Mouse (Mus musculus) liver, embryonic 14.5 days (tissue): Measurements from ENCODE around the gene Clhc1. TPM values are rescaled to one million over a fixed set of nuclear protein-coding genes. Genes with fewer than 3 reads are reported as not detected.

Source experiments
- ATAC-seq: fragments of 200-750 bp; cut with Nextera tagmentation; 2 replicates; pipeline ENCODE4 v1.8.0; 2017; ENCODE audit warnings: moderate number of reproducible peaks, mild to moderate bottlenecking, moderate library complexity; ENCODE audit not compliant: insufficient read depth
- DNase-seq, 3 experiments: peaks; one replicate each; pipeline ENCODE4 v3.0.0-alpha.2; 2012 to 2013; ENCODE audit warnings: low read depth in 3 of 3, low spot score in 3 of 3
- H3K27ac ChIP-seq: fragments of 300-500 bp; sonication (generic); 2 replicates; pipeline ENCODE4 v1.5.1; 2014; ENCODE audit warnings: moderate library complexity, mild to moderate bottlenecking, control low read depth, inconsistent platforms
- H3K27me3 ChIP-seq: fragments of 300-500 bp; sonication (generic); 2 replicates; pipeline ENCODE4 v1.6.1; 2014; ENCODE audit warnings: mild to moderate bottlenecking, low read length, moderate library complexity; ENCODE audit not compliant: control insufficient read depth, insufficient read depth
- H3K36me3 ChIP-seq: fragments of 300-500 bp; sonication (generic); replicated peaks from 2 replicates; pipeline ENCODE4 v1.6.1; 2014; ENCODE audit warnings: low read depth; ENCODE audit not compliant: control insufficient read depth, insufficient read depth
- H3K4me1 ChIP-seq, 2 experiments: fragments of 200-500 bp in 1 of 2; fragments of 300-500 bp in 1 of 2; sonication (generic) in 1 of 2; replicated peaks; 2 replicates each; pipeline ENCODE4 v1.6.1; 2012 to 2014; ENCODE audit warnings: antibody characterized with exemption in 1 of 2, inconsistent platforms in 1 of 2, low read length in 1 of 2; ENCODE audit not compliant: control insufficient read depth in 2 of 2, insufficient read depth in 2 of 2
- H3K4me2 ChIP-seq: fragments of 300-500 bp; sonication (generic); 2 replicates; pipeline ENCODE4 v1.6.1; 2014; ENCODE audit warnings: low read depth, mild to moderate bottlenecking, control low read depth, moderate library complexity
- H3K4me3 ChIP-seq, 2 experiments: fragments of 200-500 bp in 1 of 2; fragments of 300-500 bp in 1 of 2; sonication (generic) in 1 of 2; 2 replicates each; pipeline ENCODE4 v1.5.1; 2012 to 2014; ENCODE audit warnings: low read depth in 2 of 2, low read length in 2 of 2, mild to moderate bottlenecking in 2 of 2, control low read depth in 1 of 2, inconsistent platforms in 1 of 2, moderate library complexity in 1 of 2; ENCODE audit not compliant: insufficient read depth in 1 of 2
- H3K9ac ChIP-seq: fragments of 300-500 bp; sonication (generic); replicated peaks from 2 replicates; pipeline ENCODE4 v1.6.1; 2014; ENCODE audit warnings: mild to moderate bottlenecking, control low read depth, moderate library complexity
- H3K9me3 ChIP-seq: fragments of 300-500 bp; sonication (generic); 2 replicates; pipeline ENCODE4 v1.6.1; 2016; ENCODE audit warnings: low read length, mixed read lengths; ENCODE audit not compliant: control insufficient read depth
- CTCF ChIP-seq: IDR thresholded peaks from 2 replicates; pipeline ENCODE4 v1.5.1; 2016; ENCODE audit warnings: antibody characterized with exemption, low read depth, control low read depth
- EP300 ChIP-seq: IDR thresholded peaks from 2 replicates; pipeline ENCODE4 v1.6.1; 2016; ENCODE audit warnings: antibody characterized with exemption, low read depth
- WGBS: fragments of 180-500 bp; shearing (Covaris S2); extraction: QIAGEN DNeasy Blood & Tissue Kit; methylation state at CpG from one replicate; pipeline ENCODE4 v1.1.7; 2014; ENCODE audit not compliant: insufficient replicate concordance; 5-methylcytosine and 5-hydroxymethylcytosine counted together
- polyA plus RNA-seq, 2 experiments: library from polyadenylated mRNA; depleted of rRNA in 1 of 2; stranded (reverse) in 1 of 2; unstranded in 1 of 2; fragments of >200 nt; fragmentation: Nextera tagmentation in 1 of 2; extraction: Ambion mirVana in 1 of 2; gene quantifications; 2 replicates each; pipeline versions ENCODE4 v1.2.1 to v1.2.3; 2012 to 2014

The Clhc1 gene
- polyA plus RNA-seq, 2 experiments, result 0.10 TPM; not detected in 1

DNA sequence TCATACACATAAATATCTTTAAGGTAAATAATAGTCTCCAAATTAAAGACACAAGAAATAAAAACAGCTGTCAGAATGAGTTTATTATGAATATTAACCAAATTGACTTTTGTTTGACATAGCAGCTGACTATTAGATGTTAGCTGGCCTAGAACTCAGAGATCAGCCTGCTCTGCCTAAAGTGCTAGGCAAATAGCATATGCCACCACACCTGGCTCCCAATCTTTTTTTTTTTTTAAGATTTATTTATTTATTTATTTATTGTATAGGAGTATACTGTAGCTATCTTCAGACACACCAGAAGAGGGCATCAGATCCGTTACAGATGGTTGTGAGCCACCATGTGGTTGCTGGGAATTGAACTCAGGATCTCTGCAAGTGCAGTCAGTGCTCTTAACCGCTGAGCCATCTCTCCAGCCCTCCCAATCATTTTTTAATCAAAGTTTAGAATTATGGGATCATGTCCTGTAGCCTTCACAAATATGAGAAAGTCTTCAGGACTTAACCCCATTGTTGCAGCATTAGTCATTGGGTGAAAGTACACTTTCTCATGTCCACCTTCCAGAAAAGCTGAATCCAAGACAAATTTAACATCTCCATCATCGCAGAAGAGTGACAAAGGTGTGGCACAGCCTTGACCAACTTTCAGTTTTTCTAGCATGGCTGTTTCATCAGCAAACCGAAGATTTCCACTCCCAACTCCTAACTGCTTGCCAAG lies 34.8 kb upstream of the Clhc1 start:
- ATAC-seq (no peak), DNase-seq (no peak)
- no peak overlapping the region; the same call in 1 of the 2 replicates for H3K4me2 ChIP-seq
- H3K4me1 ChIP-seq, result peaks cover 4 to 8% of the 10 kb centered on the region in 2 experiments
- TF ChIP-seq EP300 (no peak), CTCF (no peak)
- no peak overlapping the region for H3K9ac ChIP-seq
- no peaks in the 10 kb centered on the region for H3K9me3 ChIP-seq
- H3K36me3 ChIP-seq, result peaks cover 2% of the 10 kb centered on the region
- WGBS, result 78% methylated on average over 4 of the region's 4 CpGs
- no peaks in the 10 kb centered on the region for H3K27me3 ChIP-seq
- H3K4me3 ChIP-seq, result no peak overlapping the region
- H3K27ac ChIP-seq, result no peak overlapping the region

DNA sequence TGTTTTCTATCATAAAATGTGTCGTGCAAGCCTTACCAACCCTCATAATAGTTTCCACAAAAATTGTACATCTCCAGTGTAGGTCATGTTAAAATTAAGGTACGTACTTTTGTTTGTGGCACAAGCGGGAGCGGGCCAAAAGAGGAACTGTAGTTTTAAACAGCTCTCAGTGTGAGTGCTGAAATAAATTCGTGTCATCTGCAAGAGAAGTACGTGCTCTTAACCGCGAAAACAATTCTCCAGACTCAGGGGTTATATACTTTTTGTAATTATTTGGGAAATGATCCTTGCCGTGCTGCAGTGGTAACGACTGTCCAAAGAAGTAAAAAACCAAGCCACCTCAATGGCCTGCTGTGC lies 33.4 kb upstream of the Clhc1 start:
- no peak for TF ChIP-seq CTCF
- TF ChIP-seq EP300, result no peak
- peaks cover 2% of the 10 kb centered on the region for H3K36me3 ChIP-seq
- ATAC-seq (peak; percentile 9; the same call in 1 of the 2 replicates), DNase-seq (no peak)
- H3K27ac ChIP-seq, result peak overlapping the region; percentile 76
- whole genome bisulfite sequencing, result 6% methylated on average over 10 of the region's 10 CpGs
- H3K4me1 ChIP-seq, result peaks cover 4 to 8% of the 10 kb centered on the region in 2 experiments
- H3K9me3 ChIP-seq, result no peaks in the 10 kb centered on the region
- peak overlapping the region; percentile 86 for H3K9ac ChIP-seq
- peak overlapping the region; percentile 84 for H3K4me2 ChIP-seq
- H3K27me3 ChIP-seq, result no peaks in the 10 kb centered on the region
- H3K4me3 ChIP-seq, result peak overlapping the region; percentile 81 to 84

DNA sequence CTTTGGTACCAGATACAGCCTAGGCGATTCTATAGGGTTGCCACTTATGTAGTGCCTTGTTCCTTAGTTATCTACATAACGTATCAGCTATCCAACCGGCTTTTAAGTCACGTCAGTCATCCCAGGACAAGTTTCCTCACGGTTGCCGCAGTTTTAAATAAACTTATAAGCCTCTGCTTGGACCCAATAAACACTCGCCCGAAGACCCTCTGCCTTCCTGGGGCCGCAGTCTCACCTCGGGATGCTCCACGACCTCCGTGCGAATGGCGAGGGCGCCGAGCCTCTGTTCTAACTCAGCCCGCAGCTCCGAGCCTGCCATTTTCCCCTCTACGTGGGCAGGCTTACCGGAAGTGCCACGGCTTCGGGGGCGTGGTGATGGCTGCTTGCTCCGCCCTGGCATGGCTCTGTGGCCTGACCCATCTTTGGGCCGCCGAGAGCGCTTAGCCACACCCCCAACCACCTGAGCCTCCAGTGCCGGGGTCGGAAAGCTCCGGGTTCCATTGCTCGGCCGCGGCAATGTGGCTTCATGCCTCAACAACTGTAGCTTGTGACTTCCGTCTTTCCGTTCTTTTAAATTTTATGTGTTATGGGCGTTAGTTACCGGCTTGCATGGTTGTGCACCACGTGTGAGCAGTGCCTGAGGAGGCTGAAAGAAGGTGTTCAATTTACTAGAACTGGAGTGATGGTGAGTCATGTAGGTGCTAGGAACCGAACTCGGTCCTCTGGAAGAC lies 32.9 kb upstream of the Clhc1 start, which contains the start of gene Prorsd1:
Prorsd1 (minus strand) TSS at position 352 of the 731 bp plus-strand sequence.
- ATAC-seq (peak; percentile 100), DNase-seq (peak; percentile 86 to 90 (median 88))
- H3K9ac ChIP-seq, result peak within 1 kb of the TSS; percentile 86
- H3K36me3 ChIP-seq, result peaks cover 2% of the 10 kb centered on the region
- peaks cover 4 to 8% of the 10 kb centered on the region in 2 experiments for H3K4me1 ChIP-seq
- peak within 1 kb of the TSS; percentile 81 to 84 for H3K4me3 ChIP-seq
- H3K4me2 ChIP-seq, result peak within 1 kb of the TSS; percentile 84
- TF ChIP-seq EP300 (0 out of 2 replicates have a peak, but pooled peaks have one; percentile 9), CTCF (no peak)
- H3K27ac ChIP-seq, result peak within 1 kb of the TSS; percentile 76
- H3K27me3 ChIP-seq, result no peaks in the 10 kb centered on the region
- no peaks in the 10 kb centered on the region for H3K9me3 ChIP-seq
- WGBS, result 2% methylated on average over 40 of the region's 40 CpGs

DNA sequence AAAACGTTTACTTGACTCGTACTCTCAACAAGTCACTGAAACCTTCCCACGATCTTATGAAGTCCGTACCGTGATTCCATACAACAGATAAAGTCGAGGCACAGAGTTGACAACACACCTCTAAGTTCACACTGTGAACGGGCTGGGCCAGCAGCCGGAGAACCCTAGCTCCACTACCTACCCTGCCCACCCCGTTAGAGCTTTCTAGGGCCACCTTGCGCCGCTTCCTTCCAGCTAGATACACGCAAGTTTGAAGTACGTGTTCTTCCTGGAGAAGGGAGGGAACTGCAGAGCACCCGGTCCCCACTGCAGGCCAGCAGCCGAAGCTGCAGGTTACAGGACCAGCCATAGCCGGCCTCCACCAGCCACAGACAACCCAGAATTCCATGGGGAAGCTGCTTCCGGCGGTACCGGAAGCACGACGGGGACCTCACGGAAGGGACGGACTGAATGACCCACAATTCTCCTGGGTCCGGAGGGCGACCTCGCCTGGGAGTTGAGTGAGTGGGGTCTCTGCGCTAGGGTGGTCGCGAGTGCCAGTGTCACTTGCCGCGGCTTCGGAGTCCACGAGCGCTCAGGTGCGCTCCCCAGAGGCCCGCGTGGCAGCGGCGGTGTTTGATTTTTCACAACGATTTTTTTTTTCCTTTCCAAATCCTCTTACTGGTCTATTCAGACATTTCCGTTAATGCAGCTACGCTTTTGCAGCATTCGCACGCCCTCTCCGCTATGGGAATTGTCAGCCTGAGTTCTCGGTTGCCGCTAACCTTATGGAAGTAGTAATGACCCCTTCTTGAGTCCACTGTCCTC lies 21.6 kb upstream of the Clhc1 start, which contains the start of gene Mtif2:
Mtif2 (plus strand) TSS at position 421 of the 807 bp plus-strand sequence.
- H3K4me3 ChIP-seq, result peak within 1 kb of the TSS; percentile 83 to 92
- DNase-seq (peak; percentile 63 to 76 (median 68)), ATAC-seq (peak; percentile 95)
- H3K4me2 ChIP-seq, result peak within 1 kb of the TSS; percentile 83
- H3K27ac ChIP-seq, result peak within 1 kb of the TSS; percentile 83
- H3K4me1 ChIP-seq, result peaks cover 4 to 6% of the 10 kb centered on the region in 2 experiments
- no peaks in the 10 kb centered on the region for H3K9me3 ChIP-seq
- no peaks in the 10 kb centered on the region for H3K27me3 ChIP-seq
- peak within 1 kb of the TSS; percentile 91 for H3K9ac ChIP-seq
- TF ChIP-seq CTCF (peak; percentile 41), EP300 (peak; percentile 26; the same call in 1 of the 2 replicates)
- H3K36me3 ChIP-seq, result peaks cover 10% of the 10 kb centered on the region
- whole genome bisulfite sequencing, result 1% methylated on average over 47 of the region's 47 CpGs
